Mouse (Mus musculus) duodenum, adult 2 months (tissue): ENCODE measurements around the gene Snx18. TPM values are rescaled to one million over a fixed set of nuclear protein-coding genes. Genes with fewer than 3 reads are reported as not detected.

Source experiments
- polyA plus RNA-seq: library from polyadenylated mRNA; depleted of rRNA; stranded (reverse); fragments of >200 nt; gene quantifications from 2 replicates; pipeline ENCODE4 v1.2.3, GENCODE M21; 2012; ENCODE audit warnings: low replicate concordance; rRNA removed

The Snx18 gene
- polyA plus RNA-seq: 11.4 and 11.9 TPM in 2 replicates

GRCm38 (mm10) chr13:113617891-113618823 lies at the start of gene Snx18:
Snx18 (minus strand) TSS chr13:113618564.

GRCm38 (mm10) chr13:113663151-113663779 lies 44.9 kb upstream of the Snx18 start, which contains the start of gene Hspb3:
Hspb3 (minus strand) TSS chr13:113663676.

Other genes with a start within 250 kb of the Snx18 start
- gene Hspb3, start 45.1 kb upstream of the Snx18 start, polyA plus RNA-seq: not detected in 2 replicates
- 1.4 and 2.1 TPM in 2 replicates for gene Arl15, start 175.9 kb upstream of the Snx18 start, polyA plus RNA-seq